Mouse (Mus musculus) stomach, embryonic 16.5 days (tissue): ENCODE data around the gene Ppfibp1. TPM values are rescaled to one million over a fixed set of nuclear protein-coding genes. Genes with fewer than 3 reads are reported as not detected.

Experiments used
- ATAC-seq: fragments of 200-750 bp; cut with Nextera tagmentation; 2 replicates; pipeline ENCODE4 v1.8.0; 2017; ENCODE audit warnings: moderate number of reproducible peaks, moderate TSS enrichment; ENCODE audit not compliant: insufficient read depth, low FRiP score
- H3K27ac ChIP-seq: fragments of 300-500 bp; sonication (generic); 2 replicates; pipeline ENCODE4 v1.5.1; 2014; ENCODE audit warnings: low read length
- H3K27me3 ChIP-seq: fragments of 300-500 bp; sonication (generic); 2 replicates; pipeline ENCODE4 v1.6.1; 2014; ENCODE audit warnings: low read length, control low read depth, mixed read lengths; ENCODE audit not compliant: control insufficient read depth, insufficient read depth
- H3K36me3 ChIP-seq: fragments of 300-500 bp; sonication (generic); 2 replicates; pipeline ENCODE4 v1.6.1; 2014; ENCODE audit warnings: low read length; ENCODE audit not compliant: control insufficient read depth, insufficient read depth
- H3K4me1 ChIP-seq: fragments of 300-500 bp; sonication (generic); 2 replicates; pipeline ENCODE4 v1.6.1; 2014; ENCODE audit warnings: low read length, control low read depth, mixed read lengths; ENCODE audit not compliant: control insufficient read depth, insufficient read depth
- H3K4me2 ChIP-seq: fragments of 300-500 bp; sonication (generic); 2 replicates; pipeline ENCODE4 v1.6.1; 2014; ENCODE audit warnings: low read depth, low read length, mixed read lengths
- H3K4me3 ChIP-seq: fragments of 300-500 bp; sonication (generic); replicated peaks from 2 replicates; pipeline ENCODE4 v1.5.1; 2014; ENCODE audit warnings: mild to moderate bottlenecking, low read length
- H3K9ac ChIP-seq: fragments of 300-500 bp; sonication (generic); 2 replicates; pipeline ENCODE4 v1.6.1; 2014; ENCODE audit warnings: low read length
- H3K9me3 ChIP-seq: fragments of 300-500 bp; sonication (generic); replicated peaks from 2 replicates; pipeline ENCODE4 v1.6.1; 2016; ENCODE audit warnings: low read length, control low read depth; ENCODE audit not compliant: control insufficient read depth
- WGBS: fragments of 180-500 bp; shearing (Covaris S2); extraction: QIAGEN DNeasy Blood & Tissue Kit; methylation state at CpG from one replicate; pipeline ENCODE4 v1.1.7; 2014; 5-methylcytosine and 5-hydroxymethylcytosine counted together
- polyA plus RNA-seq: library from polyadenylated mRNA; unstranded; fragments of >200 nt; fragmentation: Nextera tagmentation; extraction: Ambion mirVana; gene quantifications from 2 replicates; pipeline ENCODE4 v1.2.1, GENCODE M21; 2015

Ppfibp1 gene
- polyA plus RNA-seq, 1 experiment from 2014 or later, result 51.4 TPM

DNA sequence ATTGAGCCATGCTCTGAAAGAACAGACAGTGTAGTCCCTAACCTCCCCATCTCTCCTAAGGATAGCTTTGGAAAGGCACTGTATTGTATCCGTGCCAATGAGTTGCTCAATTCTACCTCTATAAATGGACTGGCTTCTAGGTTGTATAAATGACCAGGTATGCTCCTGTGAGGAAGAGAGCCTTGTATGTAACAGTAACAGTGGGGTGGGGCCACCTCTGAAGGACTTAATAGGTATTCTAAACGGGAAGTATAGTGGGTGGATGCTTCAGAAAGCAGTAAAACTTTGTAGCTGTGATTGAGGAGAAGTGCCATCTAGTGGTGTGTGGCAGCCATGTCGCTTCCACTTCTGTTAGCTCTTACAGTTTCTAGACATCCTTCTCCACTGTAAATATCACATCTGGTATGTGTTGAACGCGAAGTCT lies 90.4 kb downstream of the Ppfibp1 start:
- ATAC-seq, result peak; percentile 15; the same call in 1 of the 2 replicates
- peaks cover 10% of the 10 kb centered on the region for H3K4me1 ChIP-seq
- no peaks in the 10 kb centered on the region for H3K36me3 ChIP-seq
- H3K9me3 ChIP-seq, result no peaks in the 10 kb centered on the region
- no peak overlapping the region for H3K27ac ChIP-seq
- WGBS, result 29% methylated on average over 5 of the region's 5 CpGs
- no peak overlapping the region for H3K9ac ChIP-seq
- H3K4me2 ChIP-seq, result no peak overlapping the region
- H3K27me3 ChIP-seq, result no peaks in the 10 kb centered on the region
- H3K4me3 ChIP-seq, result no peak overlapping the region

DNA sequence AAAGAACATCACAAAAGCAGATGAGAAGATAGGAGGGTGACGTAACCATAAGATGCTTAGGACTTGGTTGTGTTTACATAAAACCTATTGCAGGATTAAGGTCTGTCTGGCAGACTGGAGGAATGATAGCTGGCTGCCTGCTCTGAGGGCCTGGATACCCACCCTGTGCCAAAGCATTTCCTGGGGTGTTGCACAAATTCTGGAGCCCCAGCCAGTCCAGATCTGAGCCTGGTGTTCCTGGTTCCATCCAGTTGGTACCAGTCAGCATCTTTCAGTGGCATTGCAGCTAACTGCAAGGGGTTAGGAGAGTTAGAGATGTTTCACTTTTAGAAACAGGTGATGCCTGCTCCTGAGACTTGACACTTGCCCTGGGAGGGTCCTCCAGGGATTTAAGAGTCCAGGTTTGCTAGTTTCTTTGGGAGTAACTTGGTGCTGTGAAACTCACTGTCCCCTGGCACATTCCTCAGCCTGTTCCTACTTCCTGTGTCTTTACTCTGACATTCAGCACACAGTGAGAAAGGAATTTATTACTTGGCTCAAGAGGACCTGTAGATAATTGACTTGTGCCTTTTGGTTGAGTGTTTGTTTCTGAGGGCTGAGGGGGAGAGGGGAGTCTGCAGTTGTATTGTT lies 90.9 kb downstream of the Ppfibp1 start:
- H3K27ac ChIP-seq, result peak overlapping the region; percentile 11; the same call in 1 of the 2 replicates
- no peaks in the 10 kb centered on the region for H3K36me3 ChIP-seq
- no peaks in the 10 kb centered on the region for H3K27me3 ChIP-seq
- peaks cover 9% of the 10 kb centered on the region for H3K4me1 ChIP-seq
- no peak overlapping the region for H3K9ac ChIP-seq
- no peak overlapping the region for H3K4me2 ChIP-seq
- H3K9me3 ChIP-seq, result no peaks in the 10 kb centered on the region
- ATAC-seq, result peak; percentile 58; the same call in 1 of the 2 replicates
- WGBS, result 37% methylated on average over 1 of the region's 1 CpGs
- no peak overlapping the region for H3K4me3 ChIP-seq

GRCm38 (mm10) chr6:146979953-146980352 lies 91.7 kb downstream of the Ppfibp1 start:
- no peak overlapping the region for H3K9ac ChIP-seq
- peaks cover 11% of the 10 kb centered on the region for H3K4me1 ChIP-seq
- H3K4me2 ChIP-seq, result no peak overlapping the region
- ATAC-seq, result no peak
- no peaks in the 10 kb centered on the region for H3K36me3 ChIP-seq
- no peaks in the 10 kb centered on the region for H3K27me3 ChIP-seq
- no peaks in the 10 kb centered on the region for H3K9me3 ChIP-seq
- 26% methylated on average over 3 of the region's 3 CpGs for WGBS
- H3K4me3 ChIP-seq, result no peak overlapping the region
- 0 out of 2 replicates have a peak overlapping the region, but pooled peaks have one; percentile 11 for H3K27ac ChIP-seq

DNA sequence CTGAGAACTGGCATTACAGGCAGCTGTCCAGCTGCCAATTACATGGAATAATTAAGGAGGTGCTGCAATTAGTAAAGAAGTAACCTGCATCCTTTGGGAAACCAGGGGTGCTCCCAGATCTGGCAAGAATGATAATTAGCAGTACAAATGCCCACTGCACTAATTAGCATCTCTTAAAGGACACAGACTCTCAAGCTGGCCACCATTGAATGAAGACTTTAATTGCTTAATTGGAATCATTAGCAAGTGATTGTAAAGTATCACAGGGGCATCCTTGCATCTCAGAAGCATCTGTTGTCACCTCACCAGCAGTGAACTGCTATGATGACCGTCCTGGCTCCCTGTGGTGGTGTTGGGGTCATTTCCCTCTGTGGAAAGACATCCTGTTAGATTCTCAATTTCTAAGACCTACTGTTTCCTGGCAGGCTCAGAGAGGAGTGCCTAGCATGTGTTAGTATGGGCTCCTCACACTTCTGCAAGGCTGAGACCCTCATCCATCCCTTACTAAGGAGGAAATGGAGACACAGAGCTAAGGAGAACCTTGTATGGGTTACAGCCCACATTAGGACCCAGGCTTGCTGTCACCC lies 93.1 kb downstream of the Ppfibp1 start:
- no peaks in the 10 kb centered on the region for H3K36me3 ChIP-seq
- no peak for ATAC-seq
- no peak overlapping the region for H3K4me2 ChIP-seq
- WGBS, result 84% methylated on average over 1 of the region's 1 CpGs
- no peaks in the 10 kb centered on the region for H3K9me3 ChIP-seq
- H3K9ac ChIP-seq, result no peak overlapping the region
- H3K27me3 ChIP-seq, result no peaks in the 10 kb centered on the region
- H3K27ac ChIP-seq, result no peak overlapping the region
- peaks cover 11% of the 10 kb centered on the region for H3K4me1 ChIP-seq
- no peak overlapping the region for H3K4me3 ChIP-seq

GRCm38 (mm10) chr6:146984569-146984968 lies 96.3 kb downstream of the Ppfibp1 start:
- ATAC-seq, result no peak
- no peaks in the 10 kb centered on the region for H3K9me3 ChIP-seq
- H3K4me2 ChIP-seq, result no peak overlapping the region
- no peaks in the 10 kb centered on the region for H3K27me3 ChIP-seq
- H3K4me3 ChIP-seq, result no peak overlapping the region
- 61% methylated on average over 3 of the region's 3 CpGs for WGBS
- no peaks in the 10 kb centered on the region for H3K36me3 ChIP-seq
- H3K4me1 ChIP-seq, result peaks cover 2% of the 10 kb centered on the region
- no peak overlapping the region for H3K27ac ChIP-seq
- H3K9ac ChIP-seq, result no peak overlapping the region

- Histone ChIP-seq H3K4me1 (no peaks in the 10 kb centered on the region), H3K9ac (no peak overlapping the region), H3K36me3 (no peaks in the 10 kb centered on the region), H3K4me3 (no peak overlapping the region), H3K27ac (no peak overlapping the region), H3K4me2 (no peak overlapping the region), H3K9me3 (no peaks in the 10 kb centered on the region), H3K27me3 (no peaks in the 10 kb centered on the region)
- WGBS, result 37% methylated on average over 5 of the region's 5 CpGs
- no peak for ATAC-seq
Measured at GRCm38 (mm10) chr6:146994236-146994635, 105.9 kb downstream of the Ppfibp1 start.

DNA sequence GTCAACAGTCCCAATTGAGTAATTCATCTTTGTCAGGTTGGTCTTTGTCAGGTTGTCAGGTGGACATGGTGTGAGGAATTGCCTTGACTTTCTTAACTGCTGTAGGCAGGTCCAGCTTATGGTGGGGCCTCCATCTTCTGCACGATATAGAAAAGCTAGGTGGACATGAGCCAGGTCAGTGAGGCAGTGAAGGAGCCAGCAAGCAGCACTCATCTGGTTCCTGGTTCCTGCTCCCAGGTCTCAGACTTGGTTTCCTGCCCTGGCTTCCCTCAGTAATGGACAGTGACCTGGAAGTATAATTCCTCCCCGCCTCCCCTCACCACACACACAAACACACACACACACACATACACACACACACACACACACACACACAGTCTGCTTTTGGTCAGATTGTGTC lies 107.1 kb downstream of the Ppfibp1 start:
- H3K4me2 ChIP-seq, result no peak overlapping the region
- 83% methylated on average over 2 of the region's 2 CpGs for WGBS
- no peak for ATAC-seq
- H3K9ac ChIP-seq, result no peak overlapping the region
- H3K4me3 ChIP-seq, result no peak overlapping the region
- H3K27me3 ChIP-seq, result no peaks in the 10 kb centered on the region
- H3K27ac ChIP-seq, result no peak overlapping the region
- H3K4me1 ChIP-seq, result no peaks in the 10 kb centered on the region
- no peaks in the 10 kb centered on the region for H3K36me3 ChIP-seq
- H3K9me3 ChIP-seq, result no peaks in the 10 kb centered on the region

GRCm38 (mm10) chr6:146995878-146996277 lies 107.6 kb downstream of the Ppfibp1 start:
- ATAC-seq, result no peak
- no peak overlapping the region for H3K27ac ChIP-seq
- 90% methylated on average over 6 of the region's 6 CpGs for WGBS
- H3K9ac ChIP-seq, result no peak overlapping the region
- no peaks in the 10 kb centered on the region for H3K27me3 ChIP-seq
- no peaks in the 10 kb centered on the region for H3K4me1 ChIP-seq
- no peaks in the 10 kb centered on the region for H3K36me3 ChIP-seq
- no peak overlapping the region for H3K4me2 ChIP-seq
- no peaks in the 10 kb centered on the region for H3K9me3 ChIP-seq
- H3K4me3 ChIP-seq, result no peak overlapping the region

DNA sequence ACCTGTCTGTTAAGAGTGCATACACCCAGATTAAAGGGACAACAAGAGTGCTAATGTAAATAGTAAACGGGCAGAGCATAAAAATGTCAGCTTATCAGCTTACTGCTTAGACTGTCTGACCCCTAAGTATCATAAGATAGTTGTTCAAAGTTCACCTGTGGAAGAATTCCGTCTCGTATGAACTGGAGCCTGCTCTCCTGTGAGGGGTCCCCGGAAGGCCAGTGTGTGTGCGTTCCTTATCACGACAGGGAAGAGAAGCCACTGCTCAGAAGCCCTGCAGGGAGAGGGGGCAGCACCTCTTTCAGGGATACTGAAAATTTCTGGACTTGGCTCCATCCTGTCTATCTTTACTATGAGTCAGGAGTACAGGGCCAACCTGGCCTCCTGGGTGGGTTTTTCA lies 108.7 kb downstream of the Ppfibp1 start:
- Histone ChIP-seq H3K9ac (no peak overlapping the region), H3K36me3 (no peaks in the 10 kb centered on the region), H3K4me3 (no peak overlapping the region), H3K27ac (no peak overlapping the region), H3K27me3 (no peaks in the 10 kb centered on the region), H3K4me1 (no peaks in the 10 kb centered on the region), H3K4me2 (no peak overlapping the region), H3K9me3 (no peaks in the 10 kb centered on the region)
- no peak for ATAC-seq
- WGBS, result 71% methylated on average over 6 of the region's 6 CpGs
